9 mouse cellular contexts compared by ENCODE assay signal in genomic region chrX:103622935-103623280, GRCm38 (mm10). TPM values are rescaled to one million over a fixed set of nuclear protein-coding genes. Genes with fewer than 3 reads are reported as not detected.
DNase-seq lines count a peak whose midpoint lies in the region; ATAC-seq lines count a peak whose summit lies in the region.
"Had no signal": no experiment of that assay in that cellular context is flagged by ENCODE, and none has a peak within 500 bp of the region (broad histone marks: within the 10 kb centered on the region; RNA-seq: fewer than 3 reads in every experiment).

No protein-coding gene starts in this region.

- no peaks in the 10 kb centered on the region for H3K9me3 ChIP-seq in heart, embryonic 10.5 days
- H3K9me3 ChIP-seq in kidney, embryonic 15.5 days (replicated peaks), result no peaks in the 10 kb centered on the region

- H3K4me3 ChIP-seq in heart, embryonic 10.5 days, result peak overlapping the region; percentile 64
- H3K4me3 ChIP-seq in kidney, embryonic 15.5 days (replicated peaks), result peak overlapping the region; percentile 56

- peak overlapping the region; percentile 67 for H3K4me2 ChIP-seq in kidney, embryonic 15.5 days

- intact Hi-C loops in gastrocnemius, postnatal 14 days (cut with DNase I; ENCODE audit: low total_unique reads), result loop anchor here (5.0 kb wide), 1 partner anchor 141 kb away; no protein-coding TSS in a partner anchor

- DNase-seq in layer of hippocampus, postnatal 36 days, result peak; percentile 3 to 8
- DNase-seq in layer of hippocampus, postnatal 25 days (ENCODE audit: extremely low spot score in 1 of 2, low spot score in 1 of 2), result no peak
- DNase-seq in cerebellum, adult 8-10 months, result peak; percentile 45
- no peak for DNase-seq in heart, embryonic 10.5 days (ENCODE audit: low spot score)
- DNase-seq in lung, postnatal 36 days, result peak; percentile 32
- DNase-seq in gastrocnemius, postnatal 14 days, result no peak

- H3K27me3 ChIP-seq in heart, embryonic 10.5 days (ENCODE audit: insufficient read depth, poor library complexity, severe bottlenecking), result no peaks in the 10 kb centered on the region; the same call in 1 of the 2 replicates
- no peaks in the 10 kb centered on the region for H3K27me3 ChIP-seq in kidney, embryonic 15.5 days

- H3K4me1 ChIP-seq in heart, embryonic 10.5 days, result no peaks in the 10 kb centered on the region
- H3K4me1 ChIP-seq in kidney, embryonic 15.5 days, result peaks cover 8% of the 10 kb centered on the region; the same call in 1 of the 2 replicates

- peak overlapping the region; percentile 55 for H3K9ac ChIP-seq in kidney, embryonic 15.5 days

- 3% methylated on average over 13 of the region's 13 CpGs for WGBS in heart, embryonic 10.5 days
- WGBS in kidney, embryonic 15.5 days, result 4% methylated on average over 13 of the region's 13 CpGs

- ATAC-seq in kidney, embryonic 15.5 days (replicated peaks; ENCODE audit: low FRiP score), result peak; percentile 15; the same call in 1 of the 2 replicates
- ATAC-seq in monocyte, adult 5-6 weeks (replicated peaks; ENCODE audit: insufficient number of reproducible peaks, low FRiP score, low TSS enrichment, poor library complexity, severe bottlenecking), result no peak

- peak overlapping the region; percentile 84; the same call in 1 of the 2 replicates for H3K27ac ChIP-seq in heart, embryonic 10.5 days
- H3K27ac ChIP-seq in kidney, embryonic 15.5 days, result peak overlapping the region; percentile 75

- no peaks in the 10 kb centered on the region for H3K36me3 ChIP-seq in heart, embryonic 10.5 days
- H3K36me3 ChIP-seq in kidney, embryonic 15.5 days, result no peaks in the 10 kb centered on the region

RNA-seq across cellular contexts. Expression of gene Zcchc13, which starts 7.5 kb away (rescaled TPM):
- total RNA-seq in layer of hippocampus, postnatal 36 days (2021), result not detected
- total RNA-seq in layer of hippocampus, postnatal 25 days (2021), result not detected
- polyA plus RNA-seq in heart, embryonic 10.5 days (2016; fragmentation: Nextera tagmentation; extraction: Ambion mirVana), result not detected in 2 replicates
- not detected in 2 replicates for polyA plus RNA-seq in kidney, embryonic 15.5 days (2015; fragmentation: Nextera tagmentation; extraction: Ambion mirVana)
- 1.2 TPM in 1 of 3 replicates, not detected in the others for total RNA-seq in monocyte, adult 5-6 weeks (2017)
- not detected for total RNA-seq in gastrocnemius, postnatal 14 days (2021)
- total RNA-seq: left cerebral cortex, postnatal 25 days had no signal

Comparison
In these comparisons a context has a peak if more than half of its experiments do, and no peak if none do; other contexts are left out.
1. DNase-seq: peak in layer of hippocampus, postnatal 36 days (2 of 2), cerebellum, adult 8-10 months (single experiment) and lung, postnatal 36 days (single experiment); none in layer of hippocampus, postnatal 25 days (0 of 2), heart, embryonic 10.5 days (single experiment) and gastrocnemius, postnatal 14 days (single experiment).